Mouse (Mus musculus) MN1 (cell line): ENCODE data around the gene Nek3.

Experiments used
- DNase-seq: peaks from one replicate; pipeline ENCODE4 v3.0.0-alpha.2; 2016; ENCODE audit warnings: low spot score

The Nek3 gene

GRCm38 (mm10) chr8:22166080-22166603, at the start of gene Nek3:
Nek3 (minus strand) TSS chr8:22166435.
- DNase-seq = peak; percentile 94

- no peak for DNase-seq
These were observed 48.6 kb upstream of the Nek3 start for GRCm38 (mm10) chr8:22214826-22215225.

- no peak for DNase-seq
These were observed 42.8 kb upstream of the Nek3 start for GRCm38 (mm10) chr8:22209012-22209411.

GRCm38 (mm10) chr8:22207535-22207934, 41.3 kb upstream of the Nek3 start:
- DNase-seq = no peak

GRCm38 (mm10) chr8:22199481-22199880, 33.2 kb upstream of the Nek3 start:
- no peak for DNase-seq

- no peak for DNase-seq
These were observed 31.7 kb upstream of the Nek3 start for GRCm38 (mm10) chr8:22197914-22198313.

GRCm38 (mm10) chr8:22193432-22194010, 27.3 kb upstream of the Nek3 start:
- DNase-seq = peak; percentile 14

- peak; percentile 93 for DNase-seq
These were observed 26.6 kb upstream of the Nek3 start, which contains the start of gene Vps36 for GRCm38 (mm10) chr8:22192660-22193431. Vps36 (plus strand) TSS chr8:22192809.

- DNase-seq = peak; percentile 96
These were observed 19.5 kb upstream of the Nek3 start, which contains the start of gene Ckap2 for GRCm38 (mm10) chr8:22185431-22186397. Ckap2 (minus strand) TSS chr8:22185819.

- peak; percentile 62 for DNase-seq
These were observed 18.6 kb upstream of the Nek3 start for GRCm38 (mm10) chr8:22184884-22185283.

- DNase-seq = no peak
These were observed 9.7 kb upstream of the Nek3 start for GRCm38 (mm10) chr8:22175966-22176365.

- DNase-seq = no peak
These were observed 2.9 kb upstream of the Nek3 start for GRCm38 (mm10) chr8:22169167-22169566.

GRCm38 (mm10) chr8:22165251-22166079, 770 bp downstream of the Nek3 start:
- DNase-seq = peak; percentile 25

GRCm38 (mm10) chr8:22164431-22164830, 1.8 kb downstream of the Nek3 start:
- DNase-seq = no peak

- DNase-seq = no peak
These were observed 4.0 kb downstream of the Nek3 start for GRCm38 (mm10) chr8:22162206-22162605.

- DNase-seq = no peak
These were observed 15.9 kb downstream of the Nek3 start for GRCm38 (mm10) chr8:22150345-22150663.

- DNase-seq = no peak
These were observed 16.4 kb downstream of the Nek3 start for GRCm38 (mm10) chr8:22149643-22150344.

GRCm38 (mm10) chr8:22148367-22148740, 17.9 kb downstream of the Nek3 start:
- no peak for DNase-seq

- DNase-seq = no peak
These were observed 18.4 kb downstream of the Nek3 start for GRCm38 (mm10) chr8:22147706-22148366.

- no peak for DNase-seq
These were observed 20.4 kb downstream of the Nek3 start for GRCm38 (mm10) chr8:22145831-22146230.
